ENCODE assay signal across 8 mouse cellular contexts in genomic region chr9:3404372-3404771, GRCm38 (mm10). TPM values are rescaled to one million over a fixed set of nuclear protein-coding genes. Genes with fewer than 3 reads are reported as not detected.
DNase-seq lines count a peak whose midpoint lies in the region; ATAC-seq lines count a peak whose summit lies in the region.

No protein-coding gene starts in this region.

- H3K9me3 ChIP-seq in hindbrain, embryonic 15.5 days = no peaks in the 10 kb centered on the region
- no peaks in the 10 kb centered on the region for H3K9me3 ChIP-seq in midbrain, embryonic 11.5 days (ENCODE audit: control insufficient read depth, low read length)

- H3K9ac ChIP-seq in hindbrain, embryonic 15.5 days = peak overlapping the region; percentile 67
- H3K9ac ChIP-seq in midbrain, embryonic 11.5 days (ENCODE audit: low read length) = peak overlapping the region; percentile 79

- H3K27me3 ChIP-seq in hindbrain, embryonic 15.5 days = no peaks in the 10 kb centered on the region
- H3K27me3 ChIP-seq in midbrain, embryonic 11.5 days (ENCODE audit: control insufficient read depth, insufficient read depth, low read length) = no peaks in the 10 kb centered on the region

- peak overlapping the region; percentile 77 for H3K4me2 ChIP-seq in hindbrain, embryonic 15.5 days
- H3K4me2 ChIP-seq in midbrain, embryonic 11.5 days = peak overlapping the region; percentile 61

- peak overlapping the region; percentile 77 for H3K4me3 ChIP-seq in brown adipose tissue, adult 24 weeks (ENCODE audit: insufficient read depth, low read depth, low read length)
- H3K4me3 ChIP-seq in hindbrain, embryonic 15.5 days = peak overlapping the region; percentile 71
- peak overlapping the region; percentile 59 for H3K4me3 ChIP-seq in midbrain, embryonic 11.5 days (ENCODE audit: low read depth, low read length)

- H3K36me3 ChIP-seq in hindbrain, embryonic 15.5 days = no peaks in the 10 kb centered on the region
- no peaks in the 10 kb centered on the region for H3K36me3 ChIP-seq in midbrain, embryonic 11.5 days (ENCODE audit: control insufficient read depth, insufficient read depth, low read length)

- H3K4me1 ChIP-seq in brown adipose tissue, adult 24 weeks (ENCODE audit: control insufficient read depth, insufficient read depth, insufficient read length, low read length) = peaks cover 2% of the 10 kb centered on the region
- peaks cover 19% of the 10 kb centered on the region; the same call in 1 of the 2 replicates for H3K4me1 ChIP-seq in hindbrain, embryonic 15.5 days (replicated peaks)
- H3K4me1 ChIP-seq in midbrain, embryonic 11.5 days (ENCODE audit: control insufficient read depth, insufficient read depth, low read length) = no peaks in the 10 kb centered on the region

- peak overlapping the region; percentile 42 for H3K27ac ChIP-seq in brown adipose tissue, adult 24 weeks (replicated peaks; ENCODE audit: low read depth, low read length)
- peak overlapping the region; percentile 73 for H3K27ac ChIP-seq in hindbrain, embryonic 15.5 days (replicated peaks)
- no peak overlapping the region for H3K27ac ChIP-seq in midbrain, embryonic 11.5 days (ENCODE audit: low read depth, low read length)

- DNase-seq in cerebellum, postnatal 4 days (ENCODE audit: low spot score in 2 of 2) = no peak
- DNase-seq in fat pad, adult 2 months (ENCODE audit: extremely low read depth, low read depth, low spot score) = peak; percentile 2
- DNase-seq in left cerebral cortex, postnatal 25 days (ENCODE audit: low spot score in 2 of 2) = peak; percentile 22 to 50
- peak; percentile 89 for DNase-seq in midbrain, embryonic 11.5 days (ENCODE audit: low spot score, missing footprints)
- peak; percentile 15 for DNase-seq in telencephalon, adult 2 months (ENCODE audit: low read depth, low spot score)

- intact Hi-C loops in left cerebral cortex, postnatal 25 days (cut with DNase I) = loop anchor here (5.0 kb wide), 2 partner anchors 128 to 903 kb away; partner anchors contain the start of genes Aasdhppt, Gucy1a2 and Kbtbd3

- WGBS in hindbrain, embryonic 15.5 days = under 1% methylated on average over 13 of the region's 13 CpGs
- WGBS in midbrain, embryonic 11.5 days = 2% methylated on average over 13 of the region's 13 CpGs

- peak; percentile 46; the same call in 1 of the 2 replicates for ATAC-seq in cerebellum, adult (ENCODE audit: insufficient number of reproducible peaks, low FRiP score, low TSS enrichment)
- peak; percentile 19; the same call in 1 of the 2 replicates for ATAC-seq in hindbrain, embryonic 15.5 days (ENCODE audit: low FRiP score, low read depth)
- peak; percentile 17; the same call in 1 of the 2 replicates for ATAC-seq in midbrain, embryonic 11.5 days (ENCODE audit: low FRiP score)

RNA-seq across cellular contexts. Expression of gene Cwf19l2, which starts 1.0 kb away (rescaled TPM):
- 9.2 and 10.0 TPM in 2 replicates for polyA plus RNA-seq in brown adipose tissue, adult 24 weeks (2012; ENCODE audit: insufficient read depth, insufficient read length, missing spikeins)
- polyA plus RNA-seq in hindbrain, embryonic 15.5 days (2015; fragmentation: Nextera tagmentation; extraction: Ambion mirVana) = 9.8 and 11.1 TPM in 2 replicates
- total RNA-seq in left cerebral cortex, postnatal 25 days (2021) = 10 to 100 TPM; 15.7 to 17.0 TPM
- 13.9 and 15.7 TPM in 2 replicates for polyA plus RNA-seq in midbrain, embryonic 11.5 days (2014; fragmentation: Nextera tagmentation; extraction: Ambion mirVana)

Comparison
In these comparisons a context has a peak if more than half of its experiments do, and no peak if none do; other contexts are left out.
1. DNase-seq: peak in fat pad, adult 2 months (single experiment), left cerebral cortex, postnatal 25 days (2 of 2), midbrain, embryonic 11.5 days (single experiment) and telencephalon, adult 2 months (single experiment); none in cerebellum, postnatal 4 days (0 of 2).
2. Peak in every context shown above with its lines, with median percentiles within 50 percentile points of each other: ATAC-seq and H3K4me3 ChIP-seq.